Comparison of ENCODE assay signal across 8 mouse cellular contexts in the genomic region with DNA sequence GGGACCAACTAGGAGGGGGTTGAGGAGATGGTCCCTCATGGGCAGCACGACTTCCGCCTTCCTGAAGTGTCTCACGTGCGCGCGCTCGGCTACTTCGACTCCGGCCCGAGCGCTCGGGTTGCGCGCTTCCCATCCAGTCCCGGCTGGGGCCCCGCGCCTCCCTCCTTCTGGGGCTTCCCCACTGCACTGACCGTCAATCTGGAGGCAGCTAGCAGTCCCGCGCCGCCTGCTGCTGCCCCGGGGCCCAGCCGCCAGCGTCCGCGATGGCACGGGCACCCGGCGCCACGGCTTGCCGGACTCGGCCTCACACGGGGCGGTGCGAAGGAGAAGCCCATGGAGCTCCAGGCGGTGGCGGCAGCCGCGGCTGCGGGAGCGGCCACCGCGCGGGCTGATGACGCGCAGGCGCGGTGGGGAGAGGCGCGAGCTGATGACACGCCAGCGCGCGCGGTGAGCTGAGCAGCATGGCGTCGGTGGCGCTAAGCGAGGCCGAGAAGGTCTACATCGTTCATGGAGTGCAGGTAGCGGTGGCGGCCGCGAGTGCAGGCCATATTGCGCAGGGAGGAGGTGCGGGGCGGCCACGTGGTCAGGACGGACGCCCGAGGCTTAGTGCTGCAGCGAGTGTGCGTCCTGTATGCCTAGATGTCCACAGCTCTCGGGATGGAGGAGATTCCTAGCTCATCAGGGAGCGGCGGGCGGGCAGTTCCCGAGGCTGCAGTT. TPM values are rescaled to one million over a fixed set of nuclear protein-coding genes. Genes with fewer than 3 reads are reported as not detected.
A peak's percentile ranks its signal among the peaks of the same experiment; 100 is the strongest.
DNase-seq lines count a peak whose midpoint lies in the region; ATAC-seq lines count a peak whose summit lies in the region.

A gene (minus strand): TSS at position 401 of the 717 bp plus-strand sequence.
A gene (plus strand): TSS at position 411 of the 717 bp plus-strand sequence.

- peaks cover 24% of the 10 kb centered on the region for H3K36me3 ChIP-seq in heart, embryonic 13.5 days
- peaks cover 37% of the 10 kb centered on the region for H3K36me3 ChIP-seq in liver, embryonic 12.5 days
- 0 out of 2 replicates have a peak, but pooled peaks cover 2% of the 10 kb centered on the region for H3K36me3 ChIP-seq in stomach, embryonic 15.5 days

- no peaks in the 10 kb centered on the region for H3K9me3 ChIP-seq in heart, embryonic 13.5 days
- H3K9me3 ChIP-seq in liver, embryonic 12.5 days (replicated peaks), result no peaks in the 10 kb centered on the region
- H3K9me3 ChIP-seq in stomach, embryonic 15.5 days, result no peaks in the 10 kb centered on the region

- no peaks in the 10 kb centered on the region for H3K27me3 ChIP-seq in heart, embryonic 13.5 days (replicated peaks)
- no peaks in the 10 kb centered on the region for H3K27me3 ChIP-seq in liver, embryonic 12.5 days (replicated peaks)
- no peaks in the 10 kb centered on the region for H3K27me3 ChIP-seq in stomach, embryonic 15.5 days (replicated peaks)

- H3K4me1 ChIP-seq in heart, embryonic 13.5 days, result peaks cover 23% of the 10 kb centered on the region
- peaks cover 46% of the 10 kb centered on the region for H3K4me1 ChIP-seq in liver, embryonic 12.5 days
- H3K4me1 ChIP-seq in stomach, embryonic 15.5 days, result peaks cover 19% of the 10 kb centered on the region

- ATAC-seq in erythroid progenitor cell, adult 5-6 weeks (replicated peaks; ENCODE audit: low FRiP score, poor library complexity, severe bottlenecking), result peak; percentile 83
- peak; percentile 88 for ATAC-seq in heart, embryonic 13.5 days (ENCODE audit: extremely low read depth, insufficient number of reproducible peaks, low FRiP score, low TSS enrichment)
- peak; percentile 93 for ATAC-seq in liver, embryonic 12.5 days
- ATAC-seq in stomach, embryonic 15.5 days (ENCODE audit: insufficient read depth, low FRiP score, low read depth), result peak; percentile 93

- H3K27ac ChIP-seq in heart, embryonic 13.5 days (replicated peaks), result peak within 1 kb of the TSS; percentile 86
- peak within 1 kb of the TSS; percentile 92 for H3K27ac ChIP-seq in liver, embryonic 12.5 days
- peak within 1 kb of the TSS; percentile 96 for H3K27ac ChIP-seq in stomach, embryonic 15.5 days

- WGBS in heart, embryonic 13.5 days, result under 1% methylated on average over 77 of the region's 79 CpGs
- under 1% methylated on average over 74 of the region's 79 CpGs for WGBS in liver, embryonic 12.5 days (ENCODE audit: insufficient replicate concordance)
- WGBS in stomach, embryonic 15.5 days, result under 1% methylated on average over 72 of the region's 79 CpGs

- peak within 1 kb of the TSS; percentile 75 for H3K4me3 ChIP-seq in heart, embryonic 13.5 days
- peak within 1 kb of the TSS; percentile 84 for H3K4me3 ChIP-seq in liver, embryonic 12.5 days
- peak within 1 kb of the TSS; percentile 96 for H3K4me3 ChIP-seq in stomach, embryonic 15.5 days (replicated peaks)

- peak within 1 kb of the TSS; percentile 91 for H3K9ac ChIP-seq in heart, embryonic 13.5 days
- peak within 1 kb of the TSS; percentile 92 for H3K9ac ChIP-seq in liver, embryonic 12.5 days
- peak within 1 kb of the TSS; percentile 97 for H3K9ac ChIP-seq in stomach, embryonic 15.5 days

- DNase-seq in CD4-positive helper T cell, adult 2 months (ENCODE audit: low read depth, low spot score), result peak; percentile 94
- DNase-seq in brain, embryonic 18.5 days (ENCODE audit: low read depth, low spot score), result peak; percentile 79
- peak; percentile 92 for DNase-seq in kidney, postnatal 10 days
- peak; percentile 81 to 85 for DNase-seq in natural killer cell, adult 2 months (ENCODE audit: low spot score in 2 of 2)

- peak within 1 kb of the TSS; percentile 96 for H3K4me2 ChIP-seq in heart, embryonic 13.5 days
- peak within 1 kb of the TSS; percentile 90 for H3K4me2 ChIP-seq in liver, embryonic 12.5 days
- H3K4me2 ChIP-seq in stomach, embryonic 15.5 days, result peak within 1 kb of the TSS; percentile 85

RNA-seq across cellular contexts. Expression of the first gene that starts in this region (rescaled TPM):
- 20.5 and 26.3 TPM in 2 replicates for total RNA-seq in erythroid progenitor cell, adult 5-6 weeks (2015; ENCODE audit: low replicate concordance)
- 11.3 and 14.4 TPM in 2 replicates for total RNA-seq in erythroid progenitor cell, adult 5-6 weeks (2017; ENCODE audit: low replicate concordance)
- polyA plus RNA-seq in heart, embryonic 13.5 days (2015; fragmentation: Nextera tagmentation; extraction: Ambion mirVana), result 48.2 and 49.1 TPM in 2 replicates
- polyA plus RNA-seq in liver, embryonic 12.5 days (2016; fragmentation: Nextera tagmentation; extraction: Ambion mirVana), result 51.2 and 52.1 TPM in 2 replicates
- 73.7 and 77.8 TPM in 2 replicates for polyA plus RNA-seq in stomach, embryonic 15.5 days (2015; fragmentation: Nextera tagmentation; extraction: Ambion mirVana)

RNA-seq across cellular contexts. Expression of the second gene that starts in this region (rescaled TPM):
- total RNA-seq in erythroid progenitor cell, adult 5-6 weeks (2015; ENCODE audit: low replicate concordance), result 14.3 and 21.6 TPM in 2 replicates
- 6.6 and 26.4 TPM in 2 replicates for total RNA-seq in erythroid progenitor cell, adult 5-6 weeks (2017; ENCODE audit: low replicate concordance)
- 74.0 and 82.5 TPM in 2 replicates for polyA plus RNA-seq in heart, embryonic 13.5 days (2015; fragmentation: Nextera tagmentation; extraction: Ambion mirVana)
- polyA plus RNA-seq in liver, embryonic 12.5 days (2016; fragmentation: Nextera tagmentation; extraction: Ambion mirVana), result 116 and 123 TPM in 2 replicates
- polyA plus RNA-seq in stomach, embryonic 15.5 days (2015; fragmentation: Nextera tagmentation; extraction: Ambion mirVana), result 125 and 136 TPM in 2 replicates

Comparison
In these comparisons a context has a peak if more than half of its experiments do, and no peak if none do; other contexts are left out.
1. Peak in every context shown above with its lines: DNase-seq, ATAC-seq, H3K4me3 ChIP-seq and H3K27ac ChIP-seq.